Mouse (Mus musculus) small intestine, adult 2 months (tissue): ENCODE results near the gene Dok1. TPM values are rescaled to one million over a fixed set of nuclear protein-coding genes. Genes with fewer than 3 reads are reported as not detected.
A peak's percentile ranks its signal among the peaks of the same experiment; 100 is the strongest.

Source experiments
- H3K27ac ChIP-seq: fragments of 200-500 bp; 2 replicates; pipeline ENCODE4 v1.5.1; 2012; ENCODE audit warnings: low read depth, low read length, control low read depth, inconsistent platforms; ENCODE audit not compliant: insufficient read depth
- H3K27me3 ChIP-seq: fragments of 200-500 bp; 2 replicates; pipeline ENCODE4 v1.6.1; 2012; ENCODE audit warnings: mild to moderate bottlenecking, moderate library complexity, low read length, inconsistent platforms; ENCODE audit not compliant: control insufficient read depth, insufficient read depth
- H3K36me3 ChIP-seq: fragments of 200-500 bp; 2 replicates; pipeline ENCODE4 v1.6.1; 2012; ENCODE audit warnings: mild to moderate bottlenecking, low read length, control low read depth, inconsistent platforms; ENCODE audit not compliant: control insufficient read depth, insufficient read depth
- H3K4me1 ChIP-seq: fragments of 200-500 bp; 2 replicates; pipeline ENCODE4 v1.6.1; 2012; ENCODE audit warnings: low read length, inconsistent platforms, mixed read lengths; ENCODE audit not compliant: control insufficient read depth, insufficient read depth, insufficient read length
- H3K4me3 ChIP-seq: fragments of 200-500 bp; 2 replicates; pipeline ENCODE4 v1.5.1; 2012; ENCODE audit warnings: low read depth, mild to moderate bottlenecking, control low read depth, inconsistent platforms, low read length, moderate library complexity
- CTCF ChIP-seq: fragments of 200-500 bp; IDR thresholded peaks from 2 replicates; pipeline ENCODE4 v1.5.1; 2012; ENCODE audit warnings: low read depth, mild to moderate bottlenecking, control low read depth, inconsistent platforms, low read length, moderate library complexity, mixed read lengths; ENCODE audit not compliant: insufficient replicate concordance, insufficient read length; ENCODE audit errors: extremely low read depth
- POLR2A ChIP-seq: fragments of 200-500 bp; IDR thresholded peaks from 2 replicates; pipeline ENCODE4 v1.6.1; 2012; ENCODE audit warnings: low read depth, mild to moderate bottlenecking, control low read depth, inconsistent platforms, low read length, moderate library complexity
- WGBS: fragments of 180-500 bp; shearing (Covaris S2); methylation state at CpG from one replicate; pipeline ENCODE4 v1.1.7; 2018; 5-methylcytosine and 5-hydroxymethylcytosine counted together
- polyA plus RNA-seq: library from polyadenylated mRNA; depleted of rRNA; stranded (reverse); fragments of >200 nt; gene quantifications from 2 replicates; pipeline ENCODE4 v1.2.3, GENCODE M21; 2012

Dok1 gene
- polyA plus RNA-seq, 1 experiment, result 6.1 TPM

DNA sequence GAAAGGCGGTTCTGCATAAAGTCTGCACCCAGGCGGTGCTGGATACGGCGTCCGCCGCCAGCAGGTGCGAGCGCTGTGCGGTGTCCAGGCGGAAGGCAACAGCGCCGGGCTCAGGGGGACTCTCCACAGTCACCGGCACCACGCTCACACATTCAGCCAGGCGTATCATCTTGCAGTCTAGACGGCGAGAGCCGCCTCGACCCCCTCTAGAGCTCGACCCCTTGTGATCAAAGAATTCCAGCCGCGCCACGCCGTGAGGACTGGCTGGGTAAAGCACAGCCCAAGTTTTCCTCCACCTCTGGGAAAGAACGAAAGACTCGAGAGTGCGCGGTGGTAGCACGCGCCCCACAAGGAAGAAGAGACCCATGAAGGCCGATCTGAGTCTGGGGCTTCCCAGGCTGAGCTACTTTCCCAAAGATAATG is 491 bp downstream of the Dok1 start:
- Histone ChIP-seq H3K27me3 (no peaks in the 10 kb centered on the region), H3K4me1 (peaks cover 7% of the 10 kb centered on the region), H3K27ac (peak overlapping the region; percentile 31), H3K36me3 (peaks cover 6% of the 10 kb centered on the region; the same call in 1 of the 2 replicates), H3K4me3 (peak overlapping the region; percentile 95)
- under 1% methylated on average over 31 of the region's 31 CpGs for WGBS
- TF ChIP-seq CTCF (peak; percentile 16; the same call in 1 of the 2 replicates), POLR2A (no peak; the same call in 1 of the 2 replicates)

DNA sequence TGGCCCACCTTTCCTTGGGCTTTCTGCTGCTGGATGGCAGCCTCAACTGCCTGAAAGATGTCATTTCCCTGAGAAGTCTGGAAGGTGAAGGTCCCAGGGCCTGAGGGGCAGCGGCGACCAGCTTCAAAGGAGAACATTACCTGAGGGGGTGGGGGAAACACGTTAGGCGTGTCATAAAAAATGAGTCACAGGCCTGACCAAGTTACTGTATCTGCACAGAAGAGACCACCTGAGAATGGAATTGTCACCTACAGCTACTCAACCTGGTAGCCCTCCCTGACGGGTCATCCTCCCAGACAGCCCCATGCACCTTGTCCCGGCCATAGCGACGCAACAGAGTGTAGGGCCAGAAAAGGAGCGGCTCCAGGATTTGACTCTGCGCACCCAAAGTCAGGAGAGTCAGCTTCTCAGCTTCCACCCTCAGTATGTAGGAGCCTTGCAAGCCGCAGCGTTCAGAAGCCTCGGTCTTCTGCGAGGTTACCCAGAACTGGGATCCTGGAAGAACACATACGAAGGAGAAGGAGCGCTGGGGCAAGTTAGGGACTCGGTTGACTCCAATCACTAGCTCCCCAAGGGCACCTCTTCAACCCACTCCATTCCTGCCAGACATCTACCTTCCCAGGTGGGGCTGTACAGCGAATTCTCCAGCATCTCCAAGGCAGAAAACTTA is 1.2 kb downstream of the Dok1 start:
- 82% methylated on average over 18 of the region's 18 CpGs for WGBS
- no peak overlapping the region for H3K27ac ChIP-seq
- H3K4me3 ChIP-seq, result peak overlapping the region; percentile 95
- H3K36me3 ChIP-seq, result peaks cover 6% of the 10 kb centered on the region; the same call in 1 of the 2 replicates
- TF ChIP-seq POLR2A, result no peak
- no peak for TF ChIP-seq CTCF
- H3K4me1 ChIP-seq, result peaks cover 7% of the 10 kb centered on the region
- H3K27me3 ChIP-seq, result no peaks in the 10 kb centered on the region

DNA sequence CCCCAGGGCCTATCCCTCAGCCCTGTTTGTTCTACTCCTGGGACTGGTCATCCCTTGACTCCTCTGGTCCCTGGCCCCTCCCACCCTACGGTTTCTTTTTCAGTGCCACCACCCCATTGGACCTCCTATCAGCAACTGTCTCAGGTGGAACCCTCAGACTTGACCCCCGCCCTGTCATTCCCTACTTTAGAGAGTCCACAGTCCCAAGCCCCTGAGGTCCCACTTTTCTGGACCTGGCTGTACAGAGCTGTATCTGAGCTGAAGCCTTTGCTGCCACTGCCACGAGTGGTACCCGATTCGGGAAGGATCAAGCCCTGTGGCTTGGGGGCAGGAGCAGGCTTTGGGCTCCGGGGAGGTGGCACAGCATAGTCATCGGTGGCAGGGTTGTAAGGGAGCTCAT is 2.2 kb downstream of the Dok1 start:
- H3K36me3 ChIP-seq, result peaks cover 6% of the 10 kb centered on the region; the same call in 1 of the 2 replicates
- WGBS, result 89% methylated on average over 7 of the region's 7 CpGs
- peaks cover 7% of the 10 kb centered on the region for H3K4me1 ChIP-seq
- H3K4me3 ChIP-seq, result no peak overlapping the region
- TF ChIP-seq CTCF (no peak), POLR2A (no peak)
- no peak overlapping the region for H3K27ac ChIP-seq
- no peaks in the 10 kb centered on the region for H3K27me3 ChIP-seq

DNA sequence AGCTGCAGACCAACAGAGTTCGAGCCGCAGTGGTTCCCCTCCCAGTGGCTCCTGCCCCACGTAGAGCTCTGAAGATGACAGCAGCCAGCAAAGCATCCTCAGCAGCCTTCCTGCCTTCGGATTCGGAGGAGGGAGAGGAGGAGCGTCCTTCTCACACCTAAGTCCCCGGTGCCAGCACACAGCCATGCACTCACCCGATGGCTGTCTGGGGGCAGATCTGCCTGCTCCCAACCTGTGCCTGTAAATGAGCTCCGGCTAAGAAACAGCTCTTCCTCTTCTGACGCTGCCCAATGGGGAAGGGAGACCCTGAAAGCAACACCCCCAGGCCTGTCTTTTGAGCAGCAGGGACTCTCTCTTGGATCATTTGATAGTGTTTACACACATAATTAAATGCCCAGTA is 3.5 kb downstream of the Dok1 start:
- H3K27me3 ChIP-seq, result no peaks in the 10 kb centered on the region
- WGBS, result 82% methylated on average over 10 of the region's 10 CpGs
- no peak for TF ChIP-seq CTCF
- TF ChIP-seq POLR2A, result no peak

DNA sequence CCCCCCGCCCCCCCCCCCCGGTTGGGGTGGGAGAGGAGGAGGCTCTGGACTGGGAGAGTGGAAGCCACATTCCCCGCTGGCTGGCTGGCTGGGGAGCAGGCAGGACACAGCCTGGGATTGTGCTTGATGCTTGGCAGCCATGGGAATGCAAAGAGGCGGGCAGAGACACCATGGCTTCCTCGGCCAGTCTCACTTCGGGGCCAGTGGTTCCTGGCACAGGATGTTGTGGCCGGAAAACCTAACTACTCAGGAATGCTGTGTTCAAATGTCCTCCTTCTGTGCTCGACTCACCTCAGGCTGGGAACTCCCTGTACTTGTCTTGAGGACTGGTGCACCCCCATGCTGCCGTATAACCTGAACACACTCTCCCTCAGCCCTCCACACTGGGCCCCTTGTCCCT is 5.6 kb downstream of the Dok1 start:
- Histone ChIP-seq H3K4me1 (peaks cover 2% of the 10 kb centered on the region; the same call in 1 of the 2 replicates), H3K4me3 (no peak overlapping the region), H3K27me3 (no peaks in the 10 kb centered on the region), H3K36me3 (peaks cover 6% of the 10 kb centered on the region; the same call in 1 of the 2 replicates), H3K27ac (no peak overlapping the region)
- 64% methylated on average over 7 of the region's 9 CpGs for WGBS
- TF ChIP-seq POLR2A (no peak), CTCF (no peak)

More for the DNA sequence above, 3.5 kb downstream of the Dok1 start:
- H3K4me1 ChIP-seq, result peaks cover 7% of the 10 kb centered on the region
- no peak overlapping the region for H3K27ac ChIP-seq
- peaks cover 6% of the 10 kb centered on the region; the same call in 1 of the 2 replicates for H3K36me3 ChIP-seq
- no peak overlapping the region for H3K4me3 ChIP-seq

DNA sequence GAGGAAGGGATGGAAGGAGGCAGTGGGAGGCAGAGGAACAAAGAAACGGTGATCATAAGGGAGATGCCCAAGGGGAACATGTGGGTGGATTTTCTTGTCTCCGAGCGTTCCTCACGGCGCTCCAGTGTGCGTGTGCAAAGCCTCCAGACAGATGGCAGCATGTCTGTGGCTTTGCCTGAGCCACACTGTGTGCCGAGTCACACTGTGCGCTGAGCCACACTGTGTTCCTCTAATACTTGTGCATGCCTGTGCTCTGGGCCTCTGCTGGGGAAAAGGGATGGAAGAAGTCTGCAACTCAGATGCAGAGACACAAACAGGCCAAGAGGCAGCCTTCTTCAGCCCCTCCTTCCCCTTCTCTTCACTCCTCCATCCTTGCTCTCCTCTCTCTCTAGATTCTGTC is 6.0 kb downstream of the Dok1 start:
- peaks cover 6% of the 10 kb centered on the region; the same call in 1 of the 2 replicates for H3K36me3 ChIP-seq
- no peak overlapping the region for H3K27ac ChIP-seq
- TF ChIP-seq CTCF (no peak), POLR2A (no peak)
- no peak overlapping the region for H3K4me3 ChIP-seq
- H3K4me1 ChIP-seq, result 0 out of 2 replicates have a peak, but pooled peaks cover 2% of the 10 kb centered on the region
- H3K27me3 ChIP-seq, result no peaks in the 10 kb centered on the region
- 77% methylated on average over 8 of the region's 8 CpGs for WGBS

DNA sequence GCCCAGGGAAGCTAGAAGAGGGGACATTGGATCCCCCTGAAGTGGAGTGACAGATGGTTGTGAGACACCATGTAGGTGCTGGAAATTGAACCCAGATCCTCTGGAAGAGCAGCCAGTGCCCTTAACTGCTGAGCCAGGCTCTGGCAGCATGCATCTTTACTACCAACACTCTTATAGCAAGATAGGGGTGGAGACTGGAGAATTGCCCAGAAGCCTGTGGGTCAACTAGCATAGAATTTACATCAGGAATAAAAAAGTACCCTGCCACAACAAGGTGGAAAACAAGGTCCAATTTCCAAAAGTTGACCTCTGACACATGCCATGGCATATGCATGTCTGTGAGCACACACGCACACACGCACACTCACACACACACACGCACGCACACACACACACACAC is 8.1 kb downstream of the Dok1 start:
- 89% methylated on average over 4 of the region's 4 CpGs for WGBS
- H3K27ac ChIP-seq, result no peak overlapping the region
- H3K36me3 ChIP-seq, result no peaks in the 10 kb centered on the region
- no peak for TF ChIP-seq POLR2A
- no peak for TF ChIP-seq CTCF
- no peaks in the 10 kb centered on the region for H3K4me1 ChIP-seq
- no peak overlapping the region for H3K4me3 ChIP-seq
- no peaks in the 10 kb centered on the region for H3K27me3 ChIP-seq
